ENCODE assay signal across 10 mouse cellular contexts in genomic region chr10:80130403-80131031, GRCm38 (mm10). TPM values are rescaled to one million over a fixed set of nuclear protein-coding genes. Genes with fewer than 3 reads are reported as not detected.
A peak's percentile ranks its signal among the peaks of the same experiment; 100 is the strongest.
DNase-seq lines count a peak whose midpoint lies in the region; ATAC-seq and TF ChIP-seq lines count a peak whose summit lies in the region.
"Had no signal": no experiment of that assay in that cellular context is flagged by ENCODE, and none has a peak within 500 bp of the region (broad histone marks: within the 10 kb centered on the region; RNA-seq: fewer than 3 reads in every experiment).

No protein-coding gene starts in this region.

- no peaks in the 10 kb centered on the region for H3K9me3 ChIP-seq in hindbrain, embryonic 10.5 days
- no peaks in the 10 kb centered on the region for H3K9me3 ChIP-seq in hindbrain, embryonic 12.5 days (replicated peaks)
- H3K9me3 ChIP-seq in G1E (replicated peaks): peaks cover 7% of the 10 kb centered on the region; the same call in 1 of the 2 replicates
- H3K9me3 ChIP-seq in hindbrain, postnatal 0 days (ENCODE audit: low read length): no peaks in the 10 kb centered on the region
- H3K9me3 ChIP-seq in limb, embryonic 12.5 days: no peaks in the 10 kb centered on the region

- peaks cover 26% of the 10 kb centered on the region for H3K4me1 ChIP-seq in hindbrain, embryonic 10.5 days (replicated peaks)
- peaks cover 16% of the 10 kb centered on the region for H3K4me1 ChIP-seq in hindbrain, embryonic 12.5 days
- H3K4me1 ChIP-seq in G1E (ENCODE audit: insufficient read depth, low read depth, low read length): peaks cover 54% of the 10 kb centered on the region
- H3K4me1 ChIP-seq in hindbrain, postnatal 0 days (ENCODE audit: insufficient read depth, low read length): no peaks in the 10 kb centered on the region; the same call in 1 of the 2 replicates
- peaks cover 14% of the 10 kb centered on the region for H3K4me1 ChIP-seq in limb, embryonic 12.5 days (replicated peaks)

- no peak overlapping the region for H3K27ac ChIP-seq in hindbrain, embryonic 10.5 days
- H3K27ac ChIP-seq in hindbrain, embryonic 12.5 days: no peak overlapping the region
- H3K27ac ChIP-seq in hindbrain, postnatal 0 days: peak overlapping the region; percentile 26; the same call in 1 of the 2 replicates
- no peak overlapping the region for H3K27ac ChIP-seq in limb, embryonic 12.5 days

- H3K36me3 ChIP-seq in hindbrain, embryonic 10.5 days: peaks cover 99% of the 10 kb centered on the region
- peaks cover 93% of the 10 kb centered on the region for H3K36me3 ChIP-seq in hindbrain, embryonic 12.5 days
- peaks cover 100% of the 10 kb centered on the region for H3K36me3 ChIP-seq in G1E (replicated peaks)
- H3K36me3 ChIP-seq in hindbrain, postnatal 0 days (ENCODE audit: insufficient read depth, low read length): peaks cover 62% of the 10 kb centered on the region
- H3K36me3 ChIP-seq in limb, embryonic 12.5 days: peaks cover 95% of the 10 kb centered on the region

- H3K9ac ChIP-seq in hindbrain, embryonic 12.5 days: no peak overlapping the region
- H3K9ac ChIP-seq in hindbrain, postnatal 0 days (replicated peaks; ENCODE audit: low read length): no peak overlapping the region
- no peak overlapping the region; the same call in 1 of the 2 replicates for H3K9ac ChIP-seq in limb, embryonic 12.5 days (replicated peaks)

- intact Hi-C loops in left cerebral cortex, postnatal 36 days (cut with DNase I): no loop called here

- no peak for ATAC-seq in hindbrain, embryonic 12.5 days (ENCODE audit: low FRiP score)
- no peak; the same call in 1 of the 2 replicates for ATAC-seq in G1E (ENCODE audit: extremely low read depth, insufficient number of reproducible peaks, low FRiP score, poor library complexity, severe bottlenecking)
- no peak for ATAC-seq in hindbrain, postnatal 0 days
- ATAC-seq in limb, embryonic 12.5 days (ENCODE audit: insufficient number of reproducible peaks, insufficient read depth, low FRiP score, low TSS enrichment, low read depth): no peak

- peaks cover 55% of the 10 kb centered on the region for H3K27me3 ChIP-seq in hindbrain, embryonic 10.5 days (ENCODE audit: insufficient read depth, poor library complexity, severe bottlenecking)
- H3K27me3 ChIP-seq in hindbrain, embryonic 12.5 days: peaks cover 23% of the 10 kb centered on the region
- H3K27me3 ChIP-seq in G1E (ENCODE audit: insufficient read depth, low read length): no peaks in the 10 kb centered on the region; the same call in 1 of the 2 replicates
- H3K27me3 ChIP-seq in hindbrain, postnatal 0 days (ENCODE audit: insufficient read depth, low read length): no peaks in the 10 kb centered on the region
- H3K27me3 ChIP-seq in limb, embryonic 12.5 days: peaks cover 24% of the 10 kb centered on the region

- 89% methylated on average over 18 of the region's 18 CpGs for WGBS in hindbrain, embryonic 10.5 days
- 87% methylated on average over 18 of the region's 18 CpGs for WGBS in hindbrain, embryonic 12.5 days
- 79% methylated on average over 18 of the region's 18 CpGs for WGBS in hindbrain, postnatal 0 days
- 81% methylated on average over 18 of the region's 18 CpGs for WGBS in limb, embryonic 12.5 days

- H3K4me2 ChIP-seq in hindbrain, embryonic 12.5 days (replicated peaks): no peak overlapping the region
- no peak overlapping the region for H3K4me2 ChIP-seq in hindbrain, postnatal 0 days (ENCODE audit: low read depth, low read length)
- peak overlapping the region; percentile 56; the same call in 1 of the 2 replicates for H3K4me2 ChIP-seq in limb, embryonic 12.5 days

- H3K4me3 ChIP-seq in hindbrain, embryonic 10.5 days: peak overlapping the region; percentile 37; the same call in 1 of the 2 replicates
- H3K4me3 ChIP-seq in hindbrain, embryonic 12.5 days: no peak overlapping the region
- H3K4me3 ChIP-seq in G1E (ENCODE audit: low read depth, low read length): 0 out of 2 replicates have a peak overlapping the region, but pooled peaks have one; percentile 0
- no peak overlapping the region for H3K4me3 ChIP-seq in hindbrain, postnatal 0 days (ENCODE audit: low read length)
- H3K4me3 ChIP-seq in limb, embryonic 12.5 days (replicated peaks): no peak overlapping the region

- no peak for TF ChIP-seq CTCF in G1E (IDR thresholded peaks at IDR 0.05; ENCODE audit: low read depth, low read length)
- no peak for TF ChIP-seq CTCF in hindbrain, postnatal 0 days (IDR thresholded peaks at IDR 0.05; ENCODE audit: low read depth)

- no peak for DNase-seq in hindbrain, embryonic 10.5 days (ENCODE audit: low spot score)
- DNase-seq in G1E (ENCODE audit: low spot score): no peak
- DNase-seq in hindbrain, postnatal 0 days (ENCODE audit: low spot score): no peak
- DNase-seq in left cerebral cortex, postnatal 36 days (ENCODE audit: low spot score in 2 of 2): no peak
- no peak for DNase-seq in embryo, embryonic 10.5 days (ENCODE audit: low spot score)
- no peak for DNase-seq in ovary, postnatal 10 days (ENCODE audit: low spot score)
- DNase-seq: right cerebral cortex, adult 18-20 months; thymus, postnatal 4 days had no signal

RNA-seq across cellular contexts. Expression of gene Atp5d, which starts 7.9 kb away (rescaled TPM):
- polyA plus RNA-seq in hindbrain, embryonic 10.5 days (2016; fragmentation: Nextera tagmentation; extraction: Ambion mirVana): 484 and 504 TPM in 2 replicates
- polyA plus RNA-seq in hindbrain, embryonic 12.5 days (2016; fragmentation: Nextera tagmentation; extraction: Ambion mirVana): 351 and 385 TPM in 2 replicates
- 248 and 258 TPM in 2 replicates for total RNA-seq in G1E (2014; fragmentation: Nextera tagmentation)
- 81.9 and 82.7 TPM in 2 replicates for total RNA-seq in G1E (2017)
- 1,539 and 1,678 TPM in 2 replicates for polyA plus RNA-seq in G1E (2012)
- total RNA-seq in hindbrain, postnatal 0 days (2014; rRNA removed): 273 and 303 TPM in 2 replicates
- 733 and 736 TPM in 2 replicates for polyA plus RNA-seq in hindbrain, postnatal 0 days (2015; fragmentation: Nextera tagmentation; extraction: Ambion mirVana)
- polyA plus RNA-seq in limb, embryonic 12.5 days (2016; fragmentation: Nextera tagmentation; extraction: Ambion mirVana): 460 and 465 TPM in 2 replicates
- 100 to 1,000 TPM; 334 to 384 TPM for total RNA-seq in left cerebral cortex, postnatal 36 days (2021)

RNA-seq across cellular contexts. Expression of gene Cbarp, which starts 10.1 kb away (rescaled TPM):
- 7.1 and 15.0 TPM in 2 replicates for polyA plus RNA-seq in hindbrain, embryonic 10.5 days (2016; fragmentation: Nextera tagmentation; extraction: Ambion mirVana)
- polyA plus RNA-seq in hindbrain, embryonic 12.5 days (2016; fragmentation: Nextera tagmentation; extraction: Ambion mirVana): 18.4 and 22.3 TPM in 2 replicates
- total RNA-seq in G1E (2014; fragmentation: Nextera tagmentation): 67.2 and 74.4 TPM in 2 replicates
- 3.7 and 5.5 TPM in 2 replicates for total RNA-seq in G1E (2017)
- polyA plus RNA-seq in G1E (2012): 66.6 and 73.9 TPM in 2 replicates
- total RNA-seq in hindbrain, postnatal 0 days (2014; rRNA removed): 270 and 288 TPM in 2 replicates
- 95.5 and 106 TPM in 2 replicates for polyA plus RNA-seq in hindbrain, postnatal 0 days (2015; fragmentation: Nextera tagmentation; extraction: Ambion mirVana)
- 4.9 and 5.6 TPM in 2 replicates for polyA plus RNA-seq in limb, embryonic 12.5 days (2016; fragmentation: Nextera tagmentation; extraction: Ambion mirVana)
- 100 to 1,000 TPM; 431 to 463 TPM for total RNA-seq in left cerebral cortex, postnatal 36 days (2021)

RNA-seq across cellular contexts. Expression of gene Stk11, which starts 14.9 kb away (rescaled TPM):
- polyA plus RNA-seq in hindbrain, embryonic 10.5 days (2016; fragmentation: Nextera tagmentation; extraction: Ambion mirVana): 18.5 and 21.1 TPM in 2 replicates
- polyA plus RNA-seq in hindbrain, embryonic 12.5 days (2016; fragmentation: Nextera tagmentation; extraction: Ambion mirVana): 13.1 and 16.1 TPM in 2 replicates
- total RNA-seq in G1E (2014; fragmentation: Nextera tagmentation) (138 and 172 TPM in 2 replicates), G1E (2017) (150 and 154 TPM in 2 replicates)
- 161 and 170 TPM in 2 replicates for polyA plus RNA-seq in G1E (2012)
- total RNA-seq in hindbrain, postnatal 0 days (2014; rRNA removed): 86.4 and 86.6 TPM in 2 replicates
- 13.9 and 15.0 TPM in 2 replicates for polyA plus RNA-seq in hindbrain, postnatal 0 days (2015; fragmentation: Nextera tagmentation; extraction: Ambion mirVana)
- 16.1 and 18.1 TPM in 2 replicates for polyA plus RNA-seq in limb, embryonic 12.5 days (2016; fragmentation: Nextera tagmentation; extraction: Ambion mirVana)
- 100 to 1,000 TPM in 1 of 2 experiments, 10 to 100 TPM in 1; 94.4 to 100 TPM for total RNA-seq in left cerebral cortex, postnatal 36 days (2021)

RNA-seq across cellular contexts. Expression of gene Midn, which starts 17.6 kb away (rescaled TPM):
- polyA plus RNA-seq in hindbrain, embryonic 10.5 days (2016; fragmentation: Nextera tagmentation; extraction: Ambion mirVana): 22.3 and 24.6 TPM in 2 replicates
- polyA plus RNA-seq in hindbrain, embryonic 12.5 days (2016; fragmentation: Nextera tagmentation; extraction: Ambion mirVana): 42.1 and 54.5 TPM in 2 replicates
- total RNA-seq in G1E (2014; fragmentation: Nextera tagmentation): 89.8 and 92.3 TPM in 2 replicates
- total RNA-seq in G1E (2017): 19.2 and 24.3 TPM in 2 replicates
- polyA plus RNA-seq in G1E (2012): 295 and 302 TPM in 2 replicates
- 146 and 172 TPM in 2 replicates for total RNA-seq in hindbrain, postnatal 0 days (2014; rRNA removed)
- 14.7 and 15.8 TPM in 2 replicates for polyA plus RNA-seq in hindbrain, postnatal 0 days (2015; fragmentation: Nextera tagmentation; extraction: Ambion mirVana)
- 30.6 and 38.0 TPM in 2 replicates for polyA plus RNA-seq in limb, embryonic 12.5 days (2016; fragmentation: Nextera tagmentation; extraction: Ambion mirVana)
- total RNA-seq in left cerebral cortex, postnatal 36 days (2021): 10 to 100 TPM; 76.2 to 78.8 TPM

RNA-seq across cellular contexts. Expression of gene Sbno2, which starts 25.1 kb away (rescaled TPM):
- 16.8 and 17.2 TPM in 2 replicates for polyA plus RNA-seq in hindbrain, embryonic 10.5 days (2016; fragmentation: Nextera tagmentation; extraction: Ambion mirVana)
- polyA plus RNA-seq in hindbrain, embryonic 12.5 days (2016; fragmentation: Nextera tagmentation; extraction: Ambion mirVana): 15.1 TPM in 2 replicates
- 24.7 and 34.2 TPM in 2 replicates for total RNA-seq in G1E (2014; fragmentation: Nextera tagmentation)
- total RNA-seq in G1E (2017): 18.0 and 18.1 TPM in 2 replicates
- polyA plus RNA-seq in G1E (2012): 34.8 and 37.4 TPM in 2 replicates
- total RNA-seq in hindbrain, postnatal 0 days (2014; rRNA removed): 22.8 and 23.7 TPM in 2 replicates
- polyA plus RNA-seq in hindbrain, postnatal 0 days (2015; fragmentation: Nextera tagmentation; extraction: Ambion mirVana): 6.9 and 7.8 TPM in 2 replicates
- polyA plus RNA-seq in limb, embryonic 12.5 days (2016; fragmentation: Nextera tagmentation; extraction: Ambion mirVana): 13.9 and 14.4 TPM in 2 replicates
- 10 to 100 TPM; 14.5 to 25.5 TPM for total RNA-seq in left cerebral cortex, postnatal 36 days (2021)

Comparison
In these comparisons a context has a peak if more than half of its experiments do, and no peak if none do; other contexts are left out.
1. H3K4me3 ChIP-seq: peak in hindbrain, embryonic 10.5 days (single experiment) and G1E (single experiment); none in hindbrain, embryonic 12.5 days (single experiment), hindbrain, postnatal 0 days (single experiment) and limb, embryonic 12.5 days (single experiment).